Mouse (Mus musculus) C2C12 (cell line): ENCODE measurements around the gene Gm13691.

Source experiments
- CEBPB ChIP-seq: IDR thresholded peaks from one replicate; pipeline ENCODE4 v1.6.1; 2011; ENCODE audit warnings: low read depth, mild to moderate bottlenecking, control low read depth, moderate library complexity
- CTCF ChIP-seq: IDR thresholded peaks from one replicate; pipeline ENCODE4 v1.5.1; 2011; ENCODE audit not compliant: control insufficient read depth, insufficient read depth, insufficient read length
- MYOD1 ChIP-seq: IDR thresholded peaks from one replicate; pipeline ENCODE4 v1.6.1; 2011; ENCODE audit warnings: low read depth; ENCODE audit not compliant: control insufficient read depth, insufficient read length
- MYOG ChIP-seq: IDR thresholded peaks from one replicate; pipeline ENCODE4 v1.6.1; 2011; ENCODE audit not compliant: control insufficient read depth, insufficient read length; ENCODE audit errors: extremely low read depth
- USF1 ChIP-seq: IDR thresholded peaks from one replicate; pipeline ENCODE4 v1.6.1; 2011; ENCODE audit warnings: low read depth, mild to moderate bottlenecking, control low read depth, moderate library complexity

- TF ChIP-seq CTCF (no peak), MYOD1 (no peak), MYOG (no peak), USF1 (no peak), CEBPB (no peak)
Measured at GRCm38 (mm10) chr2:84025217-84025616, 34.9 kb downstream of the Gm13691 start.
